ENCODE assay signal across 18 mouse cellular contexts in genomic region chr3:28696162-28696561, GRCm38 (mm10). TPM values are rescaled to one million over a fixed set of nuclear protein-coding genes. Genes with fewer than 3 reads are reported as not detected.
A peak's percentile ranks its signal among the peaks of the same experiment; 100 is the strongest.
DNase-seq lines count a peak whose midpoint lies in the region; ATAC-seq and TF ChIP-seq lines count a peak whose summit lies in the region.
"Had no signal": no experiment of that assay in that cellular context is flagged by ENCODE, and none has a peak within 500 bp of the region (broad histone marks: within the 10 kb centered on the region; RNA-seq: fewer than 3 reads in every experiment).

No protein-coding gene starts in this region.

- 71% methylated on average over 10 of the region's 10 CpGs for WGBS in hindbrain, embryonic 16.5 days
- 73% methylated on average over 9 of the region's 10 CpGs for WGBS in hindbrain, postnatal 0 days
- 64% methylated on average over 10 of the region's 10 CpGs for WGBS in intestine, embryonic 14.5 days
- WGBS in liver, embryonic 13.5 days (ENCODE audit: insufficient replicate concordance) = 68% methylated on average over 10 of the region's 10 CpGs
- 70% methylated on average over 10 of the region's 10 CpGs for WGBS in cerebellum, adult 2 months

- H3K4me1 ChIP-seq in hindbrain, embryonic 16.5 days (ENCODE audit: control insufficient read depth, insufficient read depth, low read depth, low read length) = no peaks in the 10 kb centered on the region
- H3K4me1 ChIP-seq in hindbrain, postnatal 0 days (ENCODE audit: insufficient read depth, low read length) = no peaks in the 10 kb centered on the region
- H3K4me1 ChIP-seq in E14TG2a.4 (replicated peaks; ENCODE audit: low read depth, low read length) = peaks cover 8% of the 10 kb centered on the region
- H3K4me1 ChIP-seq in intestine, embryonic 14.5 days (replicated peaks; ENCODE audit: control insufficient read depth, insufficient read depth, low read length) = no peaks in the 10 kb centered on the region
- 0 out of 2 replicates have a peak, but pooled peaks cover 8% of the 10 kb centered on the region for H3K4me1 ChIP-seq in liver, embryonic 13.5 days (replicated peaks)
- no peaks in the 10 kb centered on the region for H3K4me1 ChIP-seq in cerebellum, adult 2 months (ENCODE audit: control insufficient read depth, insufficient read depth, low read length)
- H3K4me1 ChIP-seq: embryonic facial prominence, embryonic 15.5 days; forebrain, embryonic 15.5 days; midbrain, embryonic 15.5 days; neural tube, embryonic 12.5 days had no signal

- ATAC-seq in hindbrain, embryonic 16.5 days = 0 out of 2 replicates have a peak, but pooled peaks have one; percentile 37
- ATAC-seq in hindbrain, postnatal 0 days = no peak; the same call in 1 of the 2 replicates
- no peak for ATAC-seq in intestine, embryonic 14.5 days (replicated peaks; ENCODE audit: low FRiP score, low TSS enrichment, low read depth)
- 0 out of 2 replicates have a peak, but pooled peaks have one; percentile 17 for ATAC-seq in liver, embryonic 13.5 days (ENCODE audit: low read depth)
- ATAC-seq: forebrain, embryonic 15.5 days; midbrain, embryonic 15.5 days had no signal

- H3K9me3 ChIP-seq in hindbrain, embryonic 16.5 days (ENCODE audit: control insufficient read depth, low read length) = no peaks in the 10 kb centered on the region
- H3K9me3 ChIP-seq in hindbrain, postnatal 0 days (ENCODE audit: low read length) = no peaks in the 10 kb centered on the region
- no peaks in the 10 kb centered on the region for H3K9me3 ChIP-seq in E14TG2a.4 (ENCODE audit: low read length)
- H3K9me3 ChIP-seq in intestine, embryonic 14.5 days (ENCODE audit: control insufficient read depth, low read length) = no peaks in the 10 kb centered on the region
- H3K9me3 ChIP-seq in liver, embryonic 13.5 days (replicated peaks) = no peaks in the 10 kb centered on the region
- H3K9me3 ChIP-seq: embryonic facial prominence, embryonic 15.5 days; forebrain, embryonic 15.5 days; midbrain, embryonic 15.5 days; neural tube, embryonic 12.5 days had no signal

- H3K4me2 ChIP-seq in hindbrain, embryonic 16.5 days (ENCODE audit: low read length) = no peak overlapping the region
- no peak overlapping the region for H3K4me2 ChIP-seq in hindbrain, postnatal 0 days (ENCODE audit: low read depth, low read length)
- 0 out of 2 replicates have a peak overlapping the region, but pooled peaks have one; percentile 26 for H3K4me2 ChIP-seq in intestine, embryonic 14.5 days (ENCODE audit: low read length)
- H3K4me2 ChIP-seq in liver, embryonic 13.5 days = peak overlapping the region; percentile 35
- H3K4me2 ChIP-seq: embryonic facial prominence, embryonic 15.5 days; forebrain, embryonic 15.5 days; midbrain, embryonic 15.5 days; neural tube, embryonic 12.5 days had no signal

- no peak for DNase-seq in hindbrain, postnatal 0 days (ENCODE audit: low spot score)
- DNase-seq in intestine, embryonic 14.5 days (ENCODE audit: low spot score) = no peak
- no peak for DNase-seq in liver, embryonic 13.5 days
- DNase-seq in cerebellum, adult 2 months = no peak
- DNase-seq in adrenal gland, postnatal 25 days = no peak
- DNase-seq in layer of hippocampus, postnatal 25 days (ENCODE audit: extremely low spot score in 1 of 2, low spot score in 1 of 2) = no peak
- DNase-seq: retina, postnatal 1 day; spleen, adult 18-20 months; thymus, postnatal 4 days had no signal

- no peak overlapping the region for H3K27ac ChIP-seq in hindbrain, embryonic 16.5 days (ENCODE audit: low read depth, low read length)
- H3K27ac ChIP-seq in hindbrain, postnatal 0 days = no peak overlapping the region
- no peak overlapping the region for H3K27ac ChIP-seq in intestine, embryonic 14.5 days (ENCODE audit: low read depth)
- no peak overlapping the region for H3K27ac ChIP-seq in liver, embryonic 13.5 days
- H3K27ac ChIP-seq in cerebellum, adult 2 months (ENCODE audit: insufficient read depth, low read length) = no peak overlapping the region
- H3K27ac ChIP-seq: embryonic facial prominence, embryonic 15.5 days; forebrain, embryonic 15.5 days; layer of hippocampus, adult 2 months; liver, embryonic 14.5 days; midbrain, embryonic 15.5 days; neural tube, embryonic 12.5 days had no signal

- H3K27me3 ChIP-seq in hindbrain, embryonic 16.5 days (replicated peaks; ENCODE audit: control insufficient read depth, insufficient read depth, low read length) = no peaks in the 10 kb centered on the region
- no peaks in the 10 kb centered on the region for H3K27me3 ChIP-seq in hindbrain, postnatal 0 days (ENCODE audit: insufficient read depth, low read length)
- H3K27me3 ChIP-seq in E14TG2a.4 (ENCODE audit: insufficient read depth, low read length) = peaks cover 27% of the 10 kb centered on the region
- H3K27me3 ChIP-seq in intestine, embryonic 14.5 days (replicated peaks; ENCODE audit: control insufficient read depth, insufficient read depth, low read length) = no peaks in the 10 kb centered on the region
- H3K27me3 ChIP-seq in liver, embryonic 13.5 days = no peaks in the 10 kb centered on the region
- no peaks in the 10 kb centered on the region; the same call in 1 of the 2 replicates for H3K27me3 ChIP-seq in cerebellum, adult 2 months (ENCODE audit: control insufficient read depth, insufficient read depth, low read length)
- H3K27me3 ChIP-seq: embryonic facial prominence, embryonic 15.5 days; forebrain, embryonic 15.5 days; midbrain, embryonic 15.5 days; neural tube, embryonic 12.5 days had no signal

- TF ChIP-seq POLR2A in cerebellum, adult 2 months (IDR thresholded peaks at IDR 0.05; ENCODE audit: borderline replicate concordance, insufficient read depth, low read length) = no peak

- no peaks in the 10 kb centered on the region for H3K36me3 ChIP-seq in hindbrain, embryonic 16.5 days (ENCODE audit: control insufficient read depth, insufficient read depth, low read length)
- H3K36me3 ChIP-seq in hindbrain, postnatal 0 days (ENCODE audit: insufficient read depth, low read length) = no peaks in the 10 kb centered on the region
- no peaks in the 10 kb centered on the region for H3K36me3 ChIP-seq in E14TG2a.4 (ENCODE audit: insufficient read depth, low read length)
- no peaks in the 10 kb centered on the region for H3K36me3 ChIP-seq in intestine, embryonic 14.5 days (ENCODE audit: control insufficient read depth, insufficient read depth, low read length)
- H3K36me3 ChIP-seq in liver, embryonic 13.5 days = no peaks in the 10 kb centered on the region
- H3K36me3 ChIP-seq: embryonic facial prominence, embryonic 15.5 days; forebrain, embryonic 15.5 days; midbrain, embryonic 15.5 days; neural tube, embryonic 12.5 days had no signal

- no peak overlapping the region for H3K9ac ChIP-seq in hindbrain, embryonic 16.5 days (ENCODE audit: low read depth, low read length)
- H3K9ac ChIP-seq in hindbrain, postnatal 0 days (replicated peaks; ENCODE audit: low read length) = no peak overlapping the region
- H3K9ac ChIP-seq in intestine, embryonic 14.5 days (ENCODE audit: low read length) = no peak overlapping the region
- no peak overlapping the region for H3K9ac ChIP-seq in liver, embryonic 13.5 days
- H3K9ac ChIP-seq: embryonic facial prominence, embryonic 15.5 days; forebrain, embryonic 15.5 days; liver, embryonic 14.5 days; midbrain, embryonic 15.5 days; neural tube, embryonic 12.5 days had no signal

- no peak overlapping the region for H3K4me3 ChIP-seq in hindbrain, embryonic 16.5 days (ENCODE audit: low read length)
- no peak overlapping the region for H3K4me3 ChIP-seq in hindbrain, postnatal 0 days (ENCODE audit: low read length)
- peak overlapping the region; percentile 23 for H3K4me3 ChIP-seq in E14TG2a.4 (replicated peaks; ENCODE audit: low read length)
- no peak overlapping the region for H3K4me3 ChIP-seq in intestine, embryonic 14.5 days (ENCODE audit: low read depth, low read length)
- no peak overlapping the region for H3K4me3 ChIP-seq in liver, embryonic 13.5 days (replicated peaks)
- no peak overlapping the region for H3K4me3 ChIP-seq in cerebellum, adult 2 months (replicated peaks; ENCODE audit: insufficient read depth, low read depth, low read length)
- H3K4me3 ChIP-seq: embryonic facial prominence, embryonic 15.5 days; forebrain, embryonic 15.5 days; layer of hippocampus, adult 2 months; midbrain, embryonic 15.5 days; neural tube, embryonic 12.5 days had no signal

- TF ChIP-seq CTCF in hindbrain, postnatal 0 days (IDR thresholded peaks at IDR 0.05; ENCODE audit: low read depth) = no peak
- no peak for TF ChIP-seq CTCF in E14TG2a.4 (conservative IDR thresholded peaks at IDR 0.05; ENCODE audit: low read length)
- no peak for TF ChIP-seq CTCF in cerebellum, adult 2 months (IDR thresholded peaks at IDR 0.05; ENCODE audit: borderline replicate concordance, insufficient read depth, low read depth, low read length)

RNA-seq across cellular contexts. Expression of gene Slc2a2, which starts 1.5 kb away (rescaled TPM):
- 0.08 TPM in 1 of 2 replicates, not detected in the other for polyA plus RNA-seq in hindbrain, embryonic 16.5 days (2015; fragmentation: Nextera tagmentation; extraction: Ambion mirVana)
- total RNA-seq in hindbrain, postnatal 0 days (2014; rRNA removed) = not detected in 2 replicates
- polyA plus RNA-seq in hindbrain, postnatal 0 days (2015; fragmentation: Nextera tagmentation; extraction: Ambion mirVana) = 0.09 TPM in 1 of 2 replicates, not detected in the other
- 0.11 and 0.91 TPM in 2 replicates for polyA plus RNA-seq in intestine, embryonic 14.5 days (2014; fragmentation: Nextera tagmentation; extraction: Ambion mirVana)
- 19.1 and 25.4 TPM in 2 replicates for polyA plus RNA-seq in liver, embryonic 13.5 days (2015; fragmentation: Nextera tagmentation; extraction: Ambion mirVana)
- polyA plus RNA-seq in cerebellum, adult 2 months (2012; rRNA removed) = 0.08 and 0.10 TPM in 2 replicates
- total RNA-seq in adrenal gland, postnatal 25 days (2021) = 2.0 TPM in 1 of 2 replicates, not detected in the other
- not detected for total RNA-seq in layer of hippocampus, postnatal 25 days (2021)
- total RNA-seq: common myeloid progenitor, adult 5-6 weeks; layer of hippocampus, adult 2 months had no signal

Comparison
In these comparisons a context has a peak if more than half of its experiments do, and no peak if none do; other contexts are left out.
1. ATAC-seq: peak in hindbrain, embryonic 16.5 days (single experiment) and liver, embryonic 13.5 days (single experiment); none in hindbrain, postnatal 0 days (single experiment) and intestine, embryonic 14.5 days (single experiment).
2. H3K4me2 ChIP-seq: peak in intestine, embryonic 14.5 days (single experiment) and liver, embryonic 13.5 days (single experiment); none in hindbrain, embryonic 16.5 days (single experiment) and hindbrain, postnatal 0 days (single experiment).
3. RNA of gene Slc2a2, which starts 1.5 kb away (polyA plus RNA-seq): 19.1 to 25.4 TPM in liver, embryonic 13.5 days; 0.11 to 0.91 TPM in intestine, embryonic 14.5 days, 0.08 to 0.10 TPM in cerebellum, adult 2 months, 0.09 TPM in hindbrain, postnatal 0 days and 0.08 TPM in hindbrain, embryonic 16.5 days; every median in the first group is over 10 times any median in the second.